Mouse (Mus musculus) megakaryocyte progenitor cell, adult 5-6 weeks (primary cell): ENCODE data around the gene Gpr83. TPM values are rescaled to one million over a fixed set of nuclear protein-coding genes. Genes with fewer than 3 reads are reported as not detected.

Experiments used
- ATAC-seq: replicated peaks from 2 replicates; pipeline ENCODE4 v1.8.0; 2016; ENCODE audit warnings: mild to moderate bottlenecking, moderate TSS enrichment, inconsistent platforms; ENCODE audit not compliant: poor library complexity
- total RNA-seq, 2 experiments: library from RNA; stranded (forward) in 1 of 2; stranded (reverse) in 1 of 2; fragments of 157-497, 149-512 nt in 1 of 2; fragments of 200-1000 nt in 1 of 2; gene quantifications; 2 replicates each; pipeline versions ENCODE4 v1.2.3 to v1.2.4; 2015 to 2017

The Gpr83 gene
- not detected in 2 replicates for total RNA-seq (2015)
- total RNA-seq (2017), result not detected in 2 replicates

GRCm38 (mm10) chr9:14859868-14860639 is at the start of gene Gpr83:
Gene Gpr83 (plus strand): TSS chr9:14860210.
- ATAC-seq, result peak; percentile 59

GRCm38 (mm10) chr9:14821396-14821795 is 38.6 kb upstream of the Gpr83 start:
- ATAC-seq, result no peak

- ATAC-seq, result no peak
Observed at GRCm38 (mm10) chr9:14824840-14825239, 35.2 kb upstream of the Gpr83 start.

GRCm38 (mm10) chr9:14827875-14828274 is 32.1 kb upstream of the Gpr83 start:
- no peak for ATAC-seq

- no peak for ATAC-seq
Observed at GRCm38 (mm10) chr9:14832046-14832445, 28.0 kb upstream of the Gpr83 start.

GRCm38 (mm10) chr9:14835335-14836075 is 24.5 kb upstream of the Gpr83 start:
- peak; percentile 98 for ATAC-seq

- no peak for ATAC-seq
Observed at GRCm38 (mm10) chr9:14839527-14839926, 20.5 kb upstream of the Gpr83 start.

GRCm38 (mm10) chr9:14839970-14840369 is 20.0 kb upstream of the Gpr83 start:
- no peak for ATAC-seq

GRCm38 (mm10) chr9:14841878-14842761 is 17.9 kb upstream of the Gpr83 start:
- peak; percentile 97 for ATAC-seq

GRCm38 (mm10) chr9:14843311-14843857 is 16.6 kb upstream of the Gpr83 start:
- no peak for ATAC-seq

- ATAC-seq, result no peak
Observed at GRCm38 (mm10) chr9:14843901-14844300, 16.1 kb upstream of the Gpr83 start.

GRCm38 (mm10) chr9:14846428-14846827 is 13.6 kb upstream of the Gpr83 start:
- ATAC-seq, result peak; percentile 68

- no peak for ATAC-seq
Observed at GRCm38 (mm10) chr9:14848267-14848935, 11.6 kb upstream of the Gpr83 start.

GRCm38 (mm10) chr9:14854585-14854984 is 5.4 kb upstream of the Gpr83 start:
- ATAC-seq, result no peak

- ATAC-seq, result no peak
Observed at GRCm38 (mm10) chr9:14856922-14857654, 2.9 kb upstream of the Gpr83 start.

GRCm38 (mm10) chr9:14858170-14858706 is 1.8 kb upstream of the Gpr83 start:
- no peak for ATAC-seq

GRCm38 (mm10) chr9:14858782-14859181 is 1.2 kb upstream of the Gpr83 start:
- no peak for ATAC-seq

GRCm38 (mm10) chr9:14863126-14863525 is 3.1 kb downstream of the Gpr83 start:
- ATAC-seq, result no peak

GRCm38 (mm10) chr9:14864726-14865125 is 4.7 kb downstream of the Gpr83 start:
- no peak for ATAC-seq
